Mouse (Mus musculus) ES-Bruce4 (cell line): ENCODE measurements around the gene 9130230L23Rik. TPM values are rescaled to one million over a fixed set of nuclear protein-coding genes. Genes with fewer than 3 reads are reported as not detected.

Source experiments
- H3K27ac ChIP-seq: 2 replicates; pipeline ENCODE4 v1.5.1; 2012; ENCODE audit warnings: low read length, inconsistent platforms; ENCODE audit not compliant: insufficient read depth
- H3K27me3 ChIP-seq: 2 replicates; pipeline ENCODE4 v1.6.1; 2012; ENCODE audit warnings: mild to moderate bottlenecking, low read length, inconsistent platforms; ENCODE audit not compliant: control insufficient read depth, poor library complexity, insufficient read depth, severe bottlenecking
- H3K36me3 ChIP-seq: 2 replicates; pipeline ENCODE4 v1.6.1; 2012; ENCODE audit warnings: inconsistent platforms, mild to moderate bottlenecking, low read length, moderate library complexity; ENCODE audit not compliant: control insufficient read depth, poor library complexity, insufficient read depth, severe bottlenecking
- H3K4me1 ChIP-seq: one replicate; pipeline ENCODE4 v1.8.1; 2011; ENCODE audit warnings: low read length; ENCODE audit not compliant: control insufficient read depth, insufficient read depth
- H3K4me3 ChIP-seq: 2 replicates; pipeline ENCODE4 v1.5.1; 2011; ENCODE audit warnings: low read depth, mild to moderate bottlenecking, low read length
- H3K9ac ChIP-seq: 2 replicates; pipeline ENCODE4 v1.6.1; 2012; ENCODE audit warnings: low read depth, mild to moderate bottlenecking, inconsistent platforms; ENCODE audit not compliant: poor library complexity, severe bottlenecking
- H3K9me3 ChIP-seq: replicated peaks from 2 replicates; pipeline ENCODE4 v1.6.1; 2012; ENCODE audit warnings: mild to moderate bottlenecking, low read length, inconsistent platforms; ENCODE audit not compliant: control insufficient read depth, poor library complexity, insufficient read depth, severe bottlenecking
- CTCF ChIP-seq: IDR thresholded peaks from one replicate; pipeline ENCODE4 v1.8.1; 2011; ENCODE audit warnings: low read depth, low read length
- EP300 ChIP-seq: IDR thresholded peaks from 2 replicates; pipeline ENCODE4 v1.6.1; 2011; ENCODE audit warnings: low read depth, low read length; ENCODE audit not compliant: insufficient read depth
- POLR2A ChIP-seq: IDR thresholded peaks from one replicate; pipeline ENCODE4 v1.8.1; 2011; ENCODE audit warnings: low read length; ENCODE audit not compliant: insufficient read depth
- polyA plus RNA-seq: library from polyadenylated mRNA; stranded (reverse); fragments of >200 nt; gene quantifications from 2 replicates; pipeline ENCODE4 v1.2.4, GENCODE M21; 2011; ENCODE audit warnings: low read depth; ENCODE audit not compliant: missing spikeins, insufficient read depth, insufficient read length

Gene 9130230L23Rik
- polyA plus RNA-seq, 1 experiment = 0.67 TPM

GRCm38 (mm10) chr5:65960597-65960950 is 43.5 kb downstream of the 9130230L23Rik start:
- Histone ChIP-seq H3K4me3 (peak overlapping the region; percentile 8; the same call in 1 of the 2 replicates), H3K36me3 (no peaks in the 10 kb centered on the region), H3K4me1 (no peaks in the 10 kb centered on the region), H3K9me3 (no peaks in the 10 kb centered on the region), H3K27ac (peak overlapping the region; percentile 45; the same call in 1 of the 2 replicates), H3K27me3 (no peaks in the 10 kb centered on the region), H3K9ac (peak overlapping the region; percentile 20)
- TF ChIP-seq EP300 = no peak
- no peak for TF ChIP-seq CTCF

GRCm38 (mm10) chr5:65959893-65960596 is 44.0 kb downstream of the 9130230L23Rik start:
- H3K9ac ChIP-seq = peak overlapping the region; percentile 20
- H3K9me3 ChIP-seq = no peaks in the 10 kb centered on the region
- H3K36me3 ChIP-seq = no peaks in the 10 kb centered on the region
- H3K4me3 ChIP-seq = peak overlapping the region; percentile 8; the same call in 1 of the 2 replicates
- peak overlapping the region; percentile 45; the same call in 1 of the 2 replicates for H3K27ac ChIP-seq
- no peak for TF ChIP-seq EP300
- no peak for TF ChIP-seq POLR2A
- peak; percentile 22 for TF ChIP-seq CTCF
- H3K27me3 ChIP-seq = no peaks in the 10 kb centered on the region
- H3K4me1 ChIP-seq = no peaks in the 10 kb centered on the region

GRCm38 (mm10) chr5:65958597-65958996 is 45.5 kb downstream of the 9130230L23Rik start:
- TF ChIP-seq CTCF (no peak), POLR2A (no peak), EP300 (no peak)
- Histone ChIP-seq H3K9ac (no peak overlapping the region), H3K36me3 (no peaks in the 10 kb centered on the region), H3K9me3 (no peaks in the 10 kb centered on the region), H3K4me3 (no peak overlapping the region), H3K27ac (no peak overlapping the region), H3K27me3 (no peaks in the 10 kb centered on the region), H3K4me1 (no peaks in the 10 kb centered on the region)

- Histone ChIP-seq H3K4me3 (peak overlapping the region; percentile 97), H3K4me1 (no peaks in the 10 kb centered on the region), H3K36me3 (no peaks in the 10 kb centered on the region), H3K9ac (peak overlapping the region; percentile 58), H3K9me3 (no peaks in the 10 kb centered on the region), H3K27ac (no peak overlapping the region; the same call in 1 of the 2 replicates), H3K27me3 (no peaks in the 10 kb centered on the region)
- TF ChIP-seq POLR2A (no peak), EP300 (no peak), CTCF (no peak)
Observed at GRCm38 (mm10) chr5:65956144-65957008, 47.7 kb downstream of the 9130230L23Rik start.

- Histone ChIP-seq H3K4me3 (peak overlapping the region; percentile 97), H3K27me3 (no peaks in the 10 kb centered on the region), H3K9ac (peak overlapping the region; percentile 58), H3K36me3 (no peaks in the 10 kb centered on the region), H3K27ac (no peak overlapping the region; the same call in 1 of the 2 replicates), H3K4me1 (no peaks in the 10 kb centered on the region), H3K9me3 (no peaks in the 10 kb centered on the region)
- TF ChIP-seq CTCF = peak; percentile 95
- TF ChIP-seq POLR2A = no peak
- TF ChIP-seq EP300 = peak; percentile 72
Observed at GRCm38 (mm10) chr5:65955343-65956143, 48.5 kb downstream of the 9130230L23Rik start.
